Mouse (Mus musculus): ENCODE results near the gene Saa4. TPM values are rescaled to one million over a fixed set of nuclear protein-coding genes. Genes with fewer than 3 reads are reported as not detected.

Saa4 gene
- not detected in 2 replicates for polyA plus RNA-seq (2014; fragmentation: Nextera tagmentation; extraction: Ambion mirVana)

DNA sequence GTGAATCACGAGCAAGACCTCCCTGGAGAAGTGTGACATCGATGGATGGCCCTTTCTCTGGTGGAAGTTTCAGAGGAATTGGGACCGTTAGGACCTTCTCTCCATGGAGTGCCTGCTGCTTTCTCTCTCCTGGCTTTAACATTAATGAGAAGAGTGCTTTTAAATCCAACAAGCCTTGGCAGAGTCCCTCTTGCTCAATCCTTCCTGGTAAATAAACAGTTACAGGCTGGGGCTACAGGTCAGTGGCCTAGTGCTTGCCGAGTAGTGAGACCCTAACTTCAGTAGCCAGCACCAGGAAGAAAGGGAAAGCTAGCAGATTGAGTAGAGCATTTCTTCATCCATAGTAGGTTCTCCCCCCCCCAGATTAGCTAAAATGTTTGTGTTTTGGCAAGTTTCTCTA lies at the start of gene Saa4:
Gene Saa4 (minus strand): TSS at position 146 of the 400 bp plus-strand sequence.
- Histone ChIP-seq H3K9me3 (ENCODE audit: low read depth, low read length) (no peaks in the 10 kb centered on the region), H3K36me3 (ENCODE audit: insufficient read depth) (no peaks in the 10 kb centered on the region), H3K4me2 (no peak within 1 kb of the TSS), H3K27ac (ENCODE audit: low read depth) (no peak within 1 kb of the TSS), H3K4me3 (ENCODE audit: low read depth, low read length) (no peak within 1 kb of the TSS), H3K4me1 (ENCODE audit: insufficient read depth) (no peaks in the 10 kb centered on the region), H3K9ac (no peak within 1 kb of the TSS), H3K27me3 (ENCODE audit: insufficient read depth, low read length) (no peaks in the 10 kb centered on the region)
- DNase-seq (no peak), ATAC-seq (ENCODE audit: insufficient read depth) (no peak)
- 59% methylated on average over 4 of the region's 4 CpGs for WGBS
- TF ChIP-seq CTCF (IDR thresholded peaks at IDR 0.05; ENCODE audit: low read depth), result no peak

DNA sequence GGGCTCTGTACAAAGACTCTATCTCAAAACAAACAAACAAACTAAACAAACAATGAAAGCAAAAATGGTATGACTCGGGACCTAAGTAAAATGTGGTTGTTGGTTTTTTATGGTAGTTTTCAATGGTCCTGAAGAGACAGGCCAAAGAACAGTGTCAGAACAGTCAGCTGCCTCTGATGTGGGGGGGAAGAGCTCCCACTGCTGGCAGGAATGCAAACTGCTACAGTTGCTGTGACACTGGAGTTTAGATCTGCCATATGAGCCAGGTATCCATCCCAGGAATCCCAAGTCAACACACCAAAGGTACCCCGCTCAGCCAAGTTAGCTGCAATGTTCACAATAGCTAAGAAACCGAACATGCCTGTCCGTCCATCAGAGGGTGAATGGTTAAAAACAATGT lies 38.3 kb upstream of the Saa4 start:
- TF ChIP-seq CTCF (IDR thresholded peaks at IDR 0.05; ENCODE audit: low read depth), result peak; percentile 99
- WGBS, result 59% methylated on average over 4 of the region's 4 CpGs
- ATAC-seq (ENCODE audit: insufficient read depth), result peak; percentile 52; the same call in 1 of the 2 replicates
- Histone ChIP-seq H3K36me3 (ENCODE audit: insufficient read depth) (peaks cover 77% of the 10 kb centered on the region), H3K4me3 (ENCODE audit: low read depth, low read length) (no peak overlapping the region), H3K4me2 (no peak overlapping the region), H3K27ac (ENCODE audit: low read depth) (no peak overlapping the region), H3K27me3 (ENCODE audit: insufficient read depth, low read length) (no peaks in the 10 kb centered on the region), H3K9me3 (ENCODE audit: low read depth, low read length) (no peaks in the 10 kb centered on the region), H3K9ac (no peak overlapping the region), H3K4me1 (ENCODE audit: insufficient read depth) (no peaks in the 10 kb centered on the region; the same call in 1 of the 2 replicates)
- peak; percentile 87 for DNase-seq

DNA sequence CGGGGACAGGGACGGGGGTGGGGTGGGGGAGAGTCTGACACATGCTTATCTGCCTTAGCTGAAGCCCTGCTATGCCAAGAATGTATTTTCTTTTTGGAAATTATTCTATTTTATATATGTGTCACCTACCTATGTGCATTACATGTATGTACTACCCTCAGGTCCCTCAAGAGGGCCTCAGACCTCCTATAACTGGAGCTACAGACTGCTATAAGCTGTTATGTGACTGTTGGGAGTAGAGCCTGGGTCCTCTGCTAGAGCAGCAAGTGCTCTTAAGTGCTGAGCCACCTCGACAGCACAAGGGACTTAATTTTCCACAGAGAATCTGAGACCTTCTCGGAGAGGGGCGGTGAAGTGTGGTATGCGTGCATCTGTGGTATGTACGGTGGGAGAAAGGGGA lies 36.0 kb upstream of the Saa4 start:
- 84% methylated on average over 7 of the region's 7 CpGs for WGBS

DNA sequence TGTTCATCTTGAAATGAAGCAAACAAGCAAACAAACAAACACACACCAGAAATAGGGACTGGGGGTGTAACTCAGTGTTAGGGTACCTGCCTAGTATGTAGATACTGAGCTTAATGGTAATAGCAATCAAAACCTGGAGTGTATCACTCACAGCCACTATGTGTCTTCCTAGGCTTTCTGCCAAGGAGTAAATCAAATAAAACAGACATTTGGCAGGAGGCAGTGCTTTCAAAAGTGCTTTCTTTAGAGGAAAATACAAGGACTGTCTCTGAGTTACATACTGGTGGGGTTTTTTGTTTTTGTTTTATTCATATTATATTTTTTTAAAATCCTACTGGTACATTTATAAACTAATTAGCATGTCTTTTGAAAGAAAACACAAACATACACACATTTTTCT lies 35.0 kb upstream of the Saa4 start:
- H3K36me3 ChIP-seq (ENCODE audit: insufficient read depth), result peaks cover 71% of the 10 kb centered on the region

More for the DNA sequence above, 36.0 kb upstream of the Saa4 start:
- TF ChIP-seq CTCF (IDR thresholded peaks at IDR 0.05; ENCODE audit: low read depth), result no peak
- ATAC-seq (ENCODE audit: insufficient read depth), result no peak
- Histone ChIP-seq H3K36me3 (ENCODE audit: insufficient read depth) (peaks cover 69% of the 10 kb centered on the region), H3K4me3 (ENCODE audit: low read depth, low read length) (no peak overlapping the region), H3K27me3 (ENCODE audit: insufficient read depth, low read length) (no peaks in the 10 kb centered on the region), H3K9me3 (ENCODE audit: low read depth, low read length) (no peaks in the 10 kb centered on the region), H3K4me1 (ENCODE audit: insufficient read depth) (no peaks in the 10 kb centered on the region; the same call in 1 of the 2 replicates), H3K27ac (ENCODE audit: low read depth) (peak overlapping the region; percentile 77; the same call in 1 of the 2 replicates), H3K9ac (no peak overlapping the region), H3K4me2 (no peak overlapping the region)
- DNase-seq, result no peak

DNA sequence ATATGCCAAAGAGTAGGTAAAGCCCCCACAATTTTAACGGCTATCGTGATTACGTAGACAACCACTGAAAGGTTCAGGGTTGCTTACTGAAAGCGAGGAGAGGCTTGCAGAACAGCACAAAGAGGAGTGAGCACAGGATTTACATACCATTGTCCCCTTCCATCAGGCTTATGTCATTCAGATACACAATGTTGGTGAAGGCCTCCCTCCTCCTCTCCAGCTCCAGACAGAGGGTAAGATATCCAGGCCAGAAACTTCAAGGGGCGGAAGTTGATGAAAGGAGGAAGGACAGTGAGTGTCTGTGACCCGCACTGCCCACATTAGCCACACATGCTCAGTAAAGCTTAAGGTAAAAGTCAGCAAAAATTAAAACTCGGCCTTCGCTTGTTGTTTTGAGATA lies 32.3 kb upstream of the Saa4 start:
- H3K9ac ChIP-seq, result no peak overlapping the region
- no peaks in the 10 kb centered on the region; the same call in 1 of the 2 replicates for H3K4me1 ChIP-seq (ENCODE audit: insufficient read depth)
- DNase-seq (no peak), ATAC-seq (ENCODE audit: insufficient read depth) (no peak)
- no peak overlapping the region for H3K4me2 ChIP-seq
- no peaks in the 10 kb centered on the region for H3K27me3 ChIP-seq (ENCODE audit: insufficient read depth, low read length)
- 90% methylated on average over 8 of the region's 8 CpGs for WGBS
- no peaks in the 10 kb centered on the region for H3K9me3 ChIP-seq (ENCODE audit: low read depth, low read length)
- no peak overlapping the region for H3K27ac ChIP-seq (ENCODE audit: low read depth)
- no peak overlapping the region for H3K4me3 ChIP-seq (ENCODE audit: low read depth, low read length)
- TF ChIP-seq CTCF (IDR thresholded peaks at IDR 0.05; ENCODE audit: low read depth), result no peak
- peaks cover 77% of the 10 kb centered on the region for H3K36me3 ChIP-seq (ENCODE audit: insufficient read depth)

More for the DNA sequence above, 35.0 kb upstream of the Saa4 start:
- Histone ChIP-seq H3K4me1 (ENCODE audit: insufficient read depth) (no peaks in the 10 kb centered on the region; the same call in 1 of the 2 replicates), H3K27ac (ENCODE audit: low read depth) (peak overlapping the region; percentile 77; the same call in 1 of the 2 replicates), H3K4me2 (no peak overlapping the region), H3K9me3 (ENCODE audit: low read depth, low read length) (no peaks in the 10 kb centered on the region), H3K27me3 (ENCODE audit: insufficient read depth, low read length) (no peaks in the 10 kb centered on the region), H3K9ac (no peak overlapping the region), H3K4me3 (ENCODE audit: low read depth, low read length) (no peak overlapping the region)
- no peak for TF ChIP-seq CTCF (IDR thresholded peaks at IDR 0.05; ENCODE audit: low read depth)
- ATAC-seq (ENCODE audit: insufficient read depth), result peak; percentile 53; the same call in 1 of the 2 replicates
- DNase-seq, result peak; percentile 75

DNA sequence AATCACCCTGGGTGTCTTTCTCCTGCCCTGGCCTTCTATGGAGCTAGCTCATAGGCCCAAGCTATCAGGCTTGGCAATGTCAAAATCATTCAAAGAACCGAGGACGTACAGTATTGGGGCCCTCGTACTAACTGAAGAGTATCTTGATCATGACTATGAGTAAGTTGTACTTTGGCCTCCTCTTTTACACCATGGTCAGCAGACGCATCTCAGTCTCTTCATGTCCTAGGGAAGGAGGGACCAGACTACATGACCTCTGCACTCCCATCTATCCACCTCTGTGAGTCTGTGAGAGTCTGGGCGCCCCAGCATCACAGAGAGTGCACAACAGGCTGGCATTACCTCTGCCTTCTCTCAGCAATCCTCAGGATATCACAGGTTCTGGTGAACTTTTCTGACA lies 30.2 kb upstream of the Saa4 start:
- Histone ChIP-seq H3K27ac (ENCODE audit: low read depth) (no peak overlapping the region), H3K27me3 (ENCODE audit: insufficient read depth, low read length) (no peaks in the 10 kb centered on the region), H3K9ac (no peak overlapping the region), H3K4me3 (ENCODE audit: low read depth, low read length) (no peak overlapping the region), H3K36me3 (ENCODE audit: insufficient read depth) (peaks cover 65% of the 10 kb centered on the region), H3K9me3 (ENCODE audit: low read depth, low read length) (no peaks in the 10 kb centered on the region), H3K4me1 (ENCODE audit: insufficient read depth) (no peaks in the 10 kb centered on the region), H3K4me2 (no peak overlapping the region)
- TF ChIP-seq CTCF (IDR thresholded peaks at IDR 0.05; ENCODE audit: low read depth), result no peak
- no peak for DNase-seq
- 91% methylated on average over 5 of the region's 5 CpGs for WGBS
- no peak for ATAC-seq (ENCODE audit: insufficient read depth)

DNA sequence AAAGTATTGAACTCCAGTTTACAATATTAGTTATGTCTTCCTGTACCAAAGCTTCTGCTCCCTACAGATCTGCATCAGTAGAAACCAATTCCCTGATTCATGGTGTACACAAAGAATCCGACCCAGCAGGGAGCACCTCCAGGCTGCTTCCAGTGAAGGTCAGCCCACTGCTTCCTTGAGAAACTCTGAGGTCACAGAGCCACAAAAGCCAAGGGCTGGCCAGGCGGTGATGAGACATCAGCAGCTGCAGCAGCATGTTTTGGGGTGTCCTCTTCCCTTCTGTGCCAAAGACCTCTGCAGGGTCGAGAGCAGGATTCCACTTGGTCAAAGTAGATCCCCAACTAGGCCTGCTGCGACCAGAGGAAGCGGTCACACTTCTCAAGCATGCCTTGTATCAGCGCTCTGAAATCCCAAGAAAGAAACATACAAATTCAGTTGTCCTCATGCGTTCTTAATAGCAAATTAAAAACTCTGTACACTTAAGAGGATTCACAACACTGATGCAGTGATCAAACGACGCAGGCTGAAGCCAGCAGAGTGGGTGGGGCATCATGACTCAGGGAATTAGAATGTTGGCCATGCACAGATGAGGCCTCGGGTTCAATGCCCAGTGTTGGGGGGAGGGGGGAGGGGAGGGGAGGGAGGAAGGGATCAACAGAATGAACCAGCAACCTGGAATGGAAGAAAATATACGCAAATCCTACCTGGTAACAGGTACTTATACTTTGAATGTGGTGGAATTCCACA lies 28.8 kb upstream of the Saa4 start:
- no peak overlapping the region for H3K9ac ChIP-seq
- DNase-seq (no peak), ATAC-seq (ENCODE audit: insufficient read depth) (no peak)
- H3K4me2 ChIP-seq, result no peak overlapping the region
- no peak overlapping the region for H3K4me3 ChIP-seq (ENCODE audit: low read depth, low read length)
- H3K4me1 ChIP-seq (ENCODE audit: insufficient read depth), result no peaks in the 10 kb centered on the region
- H3K27me3 ChIP-seq (ENCODE audit: insufficient read depth, low read length), result no peaks in the 10 kb centered on the region
- H3K27ac ChIP-seq (ENCODE audit: low read depth), result no peak overlapping the region
- 74% methylated on average over 11 of the region's 11 CpGs for WGBS
- no peaks in the 10 kb centered on the region for H3K9me3 ChIP-seq (ENCODE audit: low read depth, low read length)
- no peak for TF ChIP-seq CTCF (IDR thresholded peaks at IDR 0.05; ENCODE audit: low read depth)
- peaks cover 57% of the 10 kb centered on the region for H3K36me3 ChIP-seq (ENCODE audit: insufficient read depth)

All from lung, embryonic 14.5 days (tissue).